Comparison of ENCODE assay signal across 8 mouse cellular contexts in genomic region chr4:143258517-143258916, GRCm38 (mm10). TPM values are rescaled to one million over a fixed set of nuclear protein-coding genes. Genes with fewer than 3 reads are reported as not detected.
A peak's percentile ranks its signal among the peaks of the same experiment; 100 is the strongest.
DNase-seq lines count a peak whose midpoint lies in the region; ATAC-seq and TF ChIP-seq lines count a peak whose summit lies in the region.

No protein-coding gene starts in this region.

- intact Hi-C loops in heart, adult 2 months (cut with DNase I), result loop anchor here (5.0 kb wide), 1 partner anchor 124 kb away; no protein-coding TSS in a partner anchor
- intact Hi-C loops in heart, postnatal 25 days (cut with DNase I), result loop anchor here (5.0 kb wide), 1 partner anchor 124 kb away; no protein-coding TSS in a partner anchor

- H3K4me2 ChIP-seq in intestine, embryonic 16.5 days (ENCODE audit: low read depth, low read length), result peak overlapping the region; percentile 37; the same call in 1 of the 2 replicates
- peak overlapping the region; percentile 51 for H3K4me2 ChIP-seq in liver, embryonic 15.5 days

- no peak overlapping the region for H3K27ac ChIP-seq in heart, adult 2 months
- no peak overlapping the region for H3K27ac ChIP-seq in intestine, embryonic 16.5 days (ENCODE audit: low read length)
- H3K27ac ChIP-seq in liver, embryonic 15.5 days (replicated peaks), result no peak overlapping the region

- H3K79me2 ChIP-seq in heart, adult 2 months (replicated peaks; ENCODE audit: control insufficient read depth, insufficient read depth, low read length), result no peaks in the 10 kb centered on the region

- DNase-seq in heart, adult 2 months, result peak; percentile 19 to 65
- DNase-seq in heart, postnatal 25 days (ENCODE audit: low spot score), result no peak
- DNase-seq in brain, embryonic 14.5 days (ENCODE audit: low read depth), result peak; percentile 59
- DNase-seq in gastrocnemius, postnatal 10 days, result peak; percentile 84
- peak; percentile 89 for DNase-seq in neural tube, embryonic 10.5 days (ENCODE audit: extremely low spot score, low spot score)
- DNase-seq in thymus, postnatal 36 days, result peak; percentile 23 to 41

- no peak overlapping the region for H3K9ac ChIP-seq in heart, adult 2 months (ENCODE audit: low read depth, low read length)
- no peak overlapping the region for H3K9ac ChIP-seq in intestine, embryonic 16.5 days (ENCODE audit: low read depth, low read length)
- H3K9ac ChIP-seq in liver, embryonic 15.5 days, result no peak overlapping the region

- peak; percentile 63 for TF ChIP-seq CTCF in heart, adult 2 months (IDR thresholded peaks at IDR 0.05)
- peak; percentile 60 for TF ChIP-seq CTCF in brain, embryonic 14.5 days (IDR thresholded peaks at IDR 0.05; ENCODE audit: borderline replicate concordance, extremely low read depth, insufficient read depth, insufficient read length)

- ATAC-seq in intestine, embryonic 16.5 days, result peak; percentile 54
- no peak for ATAC-seq in liver, embryonic 15.5 days (ENCODE audit: insufficient read depth)

- H3K27me3 ChIP-seq in heart, adult 2 months (ENCODE audit: control insufficient read depth, insufficient read depth, low read length), result no peaks in the 10 kb centered on the region
- no peaks in the 10 kb centered on the region for H3K27me3 ChIP-seq in intestine, embryonic 16.5 days (replicated peaks; ENCODE audit: control insufficient read depth, insufficient read depth, low read length)
- H3K27me3 ChIP-seq in liver, embryonic 15.5 days, result no peaks in the 10 kb centered on the region

- no peak for TF ChIP-seq EP300 in heart, adult 2 months (IDR thresholded peaks at IDR 0.05; ENCODE audit: insufficient read depth, low read depth, low read length)

- no peak overlapping the region for H3K4me3 ChIP-seq in heart, adult 2 months
- 0 out of 2 replicates have a peak overlapping the region, but pooled peaks have one; percentile 5 for H3K4me3 ChIP-seq in intestine, embryonic 16.5 days (ENCODE audit: low read length)
- peak overlapping the region; percentile 27; the same call in 1 of the 2 replicates for H3K4me3 ChIP-seq in liver, embryonic 15.5 days (replicated peaks)

- WGBS in heart, adult 2 months, result 35% methylated on average over 19 of the region's 19 CpGs
- 33% methylated on average over 19 of the region's 19 CpGs for WGBS in intestine, embryonic 16.5 days
- WGBS in liver, embryonic 15.5 days (ENCODE audit: insufficient replicate concordance), result 31% methylated on average over 19 of the region's 19 CpGs

- H3K9me3 ChIP-seq in intestine, embryonic 16.5 days (ENCODE audit: control insufficient read depth, low read length), result no peaks in the 10 kb centered on the region
- no peaks in the 10 kb centered on the region for H3K9me3 ChIP-seq in liver, embryonic 15.5 days (replicated peaks)

- H3K36me3 ChIP-seq in heart, adult 2 months (ENCODE audit: control insufficient read depth, insufficient read depth, low read length), result no peaks in the 10 kb centered on the region
- H3K36me3 ChIP-seq in intestine, embryonic 16.5 days (ENCODE audit: control insufficient read depth, insufficient read depth, low read length), result no peaks in the 10 kb centered on the region
- H3K36me3 ChIP-seq in liver, embryonic 15.5 days (replicated peaks), result no peaks in the 10 kb centered on the region

- no peaks in the 10 kb centered on the region for H3K4me1 ChIP-seq in heart, adult 2 months (ENCODE audit: control insufficient read depth, insufficient read depth, low read length)
- peaks cover 3% of the 10 kb centered on the region; the same call in 1 of the 2 replicates for H3K4me1 ChIP-seq in intestine, embryonic 16.5 days (ENCODE audit: control insufficient read depth, insufficient read depth, low read length)
- H3K4me1 ChIP-seq in liver, embryonic 15.5 days (replicated peaks), result peaks cover 11% of the 10 kb centered on the region

- no peak for TF ChIP-seq POLR2A in heart, adult 2 months (IDR thresholded peaks at IDR 0.05; ENCODE audit: insufficient read depth, low read depth, low read length)
- no peak for TF ChIP-seq POLR2A in brain, embryonic 14.5 days (IDR thresholded peaks at IDR 0.05; ENCODE audit: borderline replicate concordance, extremely low read depth, insufficient read depth, insufficient read length, poor library complexity, severe bottlenecking)

RNA-seq across cellular contexts. Expression of gene Pdpn, which starts 40.8 kb away (rescaled TPM):
- 1 to 10 TPM; 5.8 TPM for total RNA-seq in heart, adult 2 months (2021)
- polyA plus RNA-seq in heart, adult 2 months (2012; rRNA removed), result 2.7 and 5.0 TPM in 2 replicates
- 1 to 10 TPM; 7.8 to 8.3 TPM for total RNA-seq in heart, postnatal 25 days (2021)
- polyA plus RNA-seq in brain, embryonic 14.5 days (2012; rRNA removed), result 24.7 and 33.6 TPM in 2 replicates
- total RNA-seq in gastrocnemius, postnatal 10 days (2021), result 10 to 100 TPM; 23.1 to 28.3 TPM
- polyA plus RNA-seq in intestine, embryonic 16.5 days (2015; fragmentation: Nextera tagmentation; extraction: Ambion mirVana), result 22.3 and 22.6 TPM in 2 replicates
- 1.1 and 1.8 TPM in 2 replicates for polyA plus RNA-seq in liver, embryonic 15.5 days (2015; fragmentation: Nextera tagmentation; extraction: Ambion mirVana)

RNA-seq across cellular contexts. Expression of gene Prdm2, which starts 45.7 kb away (rescaled TPM):
- total RNA-seq in heart, adult 2 months (2021), result 10 to 100 TPM; 20.1 to 22.0 TPM
- polyA plus RNA-seq in heart, adult 2 months (2012; rRNA removed), result 9.3 and 12.4 TPM in 2 replicates
- total RNA-seq in heart, postnatal 25 days (2021), result 10 to 100 TPM; 19.7 to 20.9 TPM
- 19.7 and 31.6 TPM in 2 replicates for polyA plus RNA-seq in brain, embryonic 14.5 days (2012; rRNA removed)
- total RNA-seq in gastrocnemius, postnatal 10 days (2021), result 10 to 100 TPM; 20.4 to 25.9 TPM
- polyA plus RNA-seq in intestine, embryonic 16.5 days (2015; fragmentation: Nextera tagmentation; extraction: Ambion mirVana), result 6.9 and 7.0 TPM in 2 replicates
- polyA plus RNA-seq in liver, embryonic 15.5 days (2015; fragmentation: Nextera tagmentation; extraction: Ambion mirVana), result 2.8 and 3.4 TPM in 2 replicates
